Mouse (Mus musculus): ENCODE data around the gene Pou1f1. TPM values are rescaled to one million over a fixed set of nuclear protein-coding genes. Genes with fewer than 3 reads are reported as not detected.

Pou1f1 gene
- total and polyA plus RNA-seq, 2 experiments from 2014 or later = not detected

- H3K27ac ChIP-seq (ENCODE audit: low read depth) = peak overlapping the region; percentile 15; the same call in 1 of the 2 replicates
- DNase-seq (ENCODE audit: low spot score) (peak; percentile 10), ATAC-seq (ENCODE audit: insufficient read depth, low read depth) (no peak)
- TF ChIP-seq CTCF (IDR thresholded peaks at IDR 0.05; ENCODE audit: low read depth) = peak; percentile 0; the same call in 1 of the 2 replicates
- no peak for TF ChIP-seq EP300 (IDR thresholded peaks at IDR 0.05; ENCODE audit: low read depth)
- H3K9me3 ChIP-seq (replicated peaks; ENCODE audit: control insufficient read depth, low read length) = no peaks in the 10 kb centered on the region; the same call in 1 of the 2 replicates
- H3K27me3 ChIP-seq (ENCODE audit: control insufficient read depth, insufficient read depth, low read length) = no peaks in the 10 kb centered on the region
- H3K4me2 ChIP-seq (ENCODE audit: low read depth, low read length) = peak overlapping the region; percentile 92
- H3K9ac ChIP-seq (replicated peaks; ENCODE audit: low read depth, low read length) = peak overlapping the region; percentile 94
- peak overlapping the region; percentile 92 for H3K4me3 ChIP-seq (ENCODE audit: low read depth, low read length)
- H3K36me3 ChIP-seq (replicated peaks; ENCODE audit: control insufficient read depth, insufficient read depth, low read length) = no peaks in the 10 kb centered on the region
- peaks cover 7% of the 10 kb centered on the region; the same call in 1 of the 2 replicates for H3K4me1 ChIP-seq (ENCODE audit: control insufficient read depth, insufficient read depth)
- 6% methylated on average over 8 of the region's 8 CpGs for whole genome bisulfite sequencing
Measured at GRCm38 (mm10) chr16:65560996-65561962, 41.0 kb downstream of the Pou1f1 start.

- peak; percentile 94 for ATAC-seq (ENCODE audit: insufficient read depth, low read depth)
- Histone ChIP-seq H3K36me3 (replicated peaks; ENCODE audit: control insufficient read depth, insufficient read depth, low read length) (no peaks in the 10 kb centered on the region), H3K9ac (replicated peaks; ENCODE audit: low read depth, low read length) (peak within 1 kb of the TSS; percentile 94), H3K4me3 (ENCODE audit: low read depth, low read length) (peak within 1 kb of the TSS; percentile 92), H3K27ac (ENCODE audit: low read depth) (peak within 1 kb of the TSS; percentile 15; the same call in 1 of the 2 replicates), H3K27me3 (ENCODE audit: control insufficient read depth, insufficient read depth, low read length) (no peaks in the 10 kb centered on the region), H3K4me1 (ENCODE audit: control insufficient read depth, insufficient read depth) (peaks cover 7% of the 10 kb centered on the region; the same call in 1 of the 2 replicates), H3K4me2 (ENCODE audit: low read depth, low read length) (peak within 1 kb of the TSS; percentile 92), H3K9me3 (replicated peaks; ENCODE audit: control insufficient read depth, low read length) (no peaks in the 10 kb centered on the region; the same call in 1 of the 2 replicates)
- TF ChIP-seq CTCF (IDR thresholded peaks at IDR 0.05; ENCODE audit: low read depth) (no peak), EP300 (IDR thresholded peaks at IDR 0.05; ENCODE audit: low read depth) (no peak)
- peak; percentile 92 for DNase-seq (ENCODE audit: low spot score)
- WGBS = under 1% methylated on average over 69 of the region's 69 CpGs
Measured at GRCm38 (mm10) chr16:65561963-65562863, 41.9 kb downstream of the Pou1f1 start, which contains the start of gene Chmp2b. Gene Chmp2b (minus strand): TSS chr16:65562726.

GRCm38 (mm10) chr16:65562864-65563206, 42.5 kb downstream of the Pou1f1 start:
- WGBS = 4% methylated on average over 10 of the region's 10 CpGs
- H3K4me2 ChIP-seq (ENCODE audit: low read depth, low read length) = peak overlapping the region; percentile 92
- H3K36me3 ChIP-seq (replicated peaks; ENCODE audit: control insufficient read depth, insufficient read depth, low read length) = no peaks in the 10 kb centered on the region
- ATAC-seq (ENCODE audit: insufficient read depth, low read depth) (no peak), DNase-seq (ENCODE audit: low spot score) (no peak)
- peak overlapping the region; percentile 94 for H3K9ac ChIP-seq (replicated peaks; ENCODE audit: low read depth, low read length)
- no peaks in the 10 kb centered on the region; the same call in 1 of the 2 replicates for H3K9me3 ChIP-seq (replicated peaks; ENCODE audit: control insufficient read depth, low read length)
- no peak overlapping the region for H3K27ac ChIP-seq (ENCODE audit: low read depth)
- peaks cover 7% of the 10 kb centered on the region; the same call in 1 of the 2 replicates for H3K4me1 ChIP-seq (ENCODE audit: control insufficient read depth, insufficient read depth)
- H3K27me3 ChIP-seq (ENCODE audit: control insufficient read depth, insufficient read depth, low read length) = no peaks in the 10 kb centered on the region
- no peak for TF ChIP-seq EP300 (IDR thresholded peaks at IDR 0.05; ENCODE audit: low read depth)
- no peak for TF ChIP-seq CTCF (IDR thresholded peaks at IDR 0.05; ENCODE audit: low read depth)
- H3K4me3 ChIP-seq (ENCODE audit: low read depth, low read length) = peak overlapping the region; percentile 92

GRCm38 (mm10) chr16:65564306-65564705, 44.0 kb downstream of the Pou1f1 start:
- TF ChIP-seq CTCF (IDR thresholded peaks at IDR 0.05; ENCODE audit: low read depth) = no peak
- TF ChIP-seq EP300 (IDR thresholded peaks at IDR 0.05; ENCODE audit: low read depth) = no peak
- Histone ChIP-seq H3K9ac (replicated peaks; ENCODE audit: low read depth, low read length) (no peak overlapping the region), H3K36me3 (replicated peaks; ENCODE audit: control insufficient read depth, insufficient read depth, low read length) (no peaks in the 10 kb centered on the region), H3K4me1 (ENCODE audit: control insufficient read depth, insufficient read depth) (peaks cover 7% of the 10 kb centered on the region; the same call in 1 of the 2 replicates), H3K4me3 (ENCODE audit: low read depth, low read length) (no peak overlapping the region), H3K27me3 (ENCODE audit: control insufficient read depth, insufficient read depth, low read length) (no peaks in the 10 kb centered on the region), H3K27ac (ENCODE audit: low read depth) (no peak overlapping the region), H3K4me2 (ENCODE audit: low read depth, low read length) (no peak overlapping the region), H3K9me3 (replicated peaks; ENCODE audit: control insufficient read depth, low read length) (no peaks in the 10 kb centered on the region)
- WGBS = 72% methylated on average over 8 of the region's 8 CpGs
- DNase-seq (ENCODE audit: low spot score) = no peak
- ATAC-seq (ENCODE audit: insufficient read depth, low read depth) = no peak

- H3K4me3 ChIP-seq (ENCODE audit: low read depth, low read length) = no peak overlapping the region
- ATAC-seq (ENCODE audit: insufficient read depth, low read depth) = no peak
- TF ChIP-seq CTCF (IDR thresholded peaks at IDR 0.05; ENCODE audit: low read depth) (no peak), EP300 (IDR thresholded peaks at IDR 0.05; ENCODE audit: low read depth) (no peak)
- no peak overlapping the region for H3K9ac ChIP-seq (replicated peaks; ENCODE audit: low read depth, low read length)
- DNase-seq (ENCODE audit: low spot score) = no peak
- no peaks in the 10 kb centered on the region for H3K36me3 ChIP-seq (replicated peaks; ENCODE audit: control insufficient read depth, insufficient read depth, low read length)
- WGBS = 75% methylated on average over 1 of the region's 1 CpGs
- no peak overlapping the region for H3K27ac ChIP-seq (ENCODE audit: low read depth)
- no peak overlapping the region for H3K4me2 ChIP-seq (ENCODE audit: low read depth, low read length)
- no peaks in the 10 kb centered on the region for H3K9me3 ChIP-seq (replicated peaks; ENCODE audit: control insufficient read depth, low read length)
- H3K27me3 ChIP-seq (ENCODE audit: control insufficient read depth, insufficient read depth, low read length) = no peaks in the 10 kb centered on the region
- H3K4me1 ChIP-seq (ENCODE audit: control insufficient read depth, insufficient read depth) = peaks cover 7% of the 10 kb centered on the region; the same call in 1 of the 2 replicates
Measured at GRCm38 (mm10) chr16:65564951-65565350, 44.6 kb downstream of the Pou1f1 start.
